Mouse (Mus musculus): ENCODE results near the gene Dusp16. TPM values are rescaled to one million over a fixed set of nuclear protein-coding genes. Genes with fewer than 3 reads are reported as not detected.
"Not testable (repeated sequence)": the region's sequence is repeated elsewhere in the genome, so short reads cannot be mapped to it uniquely, and the experiment has no call there.

Gene Dusp16
- polyA plus RNA-seq, 1 experiment from 2014 or later: 5.3 TPM

DNA sequence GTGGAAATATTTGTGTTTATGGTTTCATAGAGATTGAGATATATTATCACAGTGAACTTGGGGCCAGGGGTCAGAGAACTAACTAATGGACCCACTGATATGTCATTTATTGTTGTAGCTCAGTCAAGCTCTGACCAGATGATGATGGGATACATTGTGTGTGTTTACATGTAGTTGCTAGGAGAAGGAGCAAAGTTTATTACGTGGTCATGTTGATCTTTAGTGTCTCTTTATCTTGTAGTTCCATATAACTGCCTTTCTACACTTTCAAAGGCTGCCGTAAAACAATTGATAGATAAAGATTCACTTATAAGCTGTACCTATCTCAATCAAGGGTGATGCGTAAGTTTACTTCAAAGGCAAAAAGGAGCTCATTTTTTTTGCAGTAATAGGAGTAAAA lies 114.4 kb downstream of the Dusp16 start:
- Histone ChIP-seq H3K36me3 (replicated peaks; ENCODE audit: insufficient read depth, low read length) (no peaks in the 10 kb centered on the region), H3K4me2 (ENCODE audit: low read depth, low read length) (no peak overlapping the region), H3K4me1 (ENCODE audit: insufficient read depth) (0 out of 2 replicates have a peak, but pooled peaks cover 2% of the 10 kb centered on the region), H3K9me3 (ENCODE audit: low read length) (no peaks in the 10 kb centered on the region), H3K9ac (replicated peaks) (no peak overlapping the region), H3K4me3 (ENCODE audit: low read depth, low read length) (no peak overlapping the region), H3K27me3 (ENCODE audit: insufficient read depth, low read length) (no peaks in the 10 kb centered on the region), H3K27ac (ENCODE audit: low read depth) (no peak overlapping the region)
- TF ChIP-seq EP300 (IDR thresholded peaks at IDR 0.05; ENCODE audit: low read depth) (peak; percentile 84), CTCF (IDR thresholded peaks at IDR 0.05; ENCODE audit: low read depth) (no peak)
- peak; percentile 35; the same call in 1 of the 2 replicates for ATAC-seq
- no peak for DNase-seq
- WGBS (ENCODE audit: insufficient replicate concordance): 42% methylated on average over 3 of the region's 3 CpGs

DNA sequence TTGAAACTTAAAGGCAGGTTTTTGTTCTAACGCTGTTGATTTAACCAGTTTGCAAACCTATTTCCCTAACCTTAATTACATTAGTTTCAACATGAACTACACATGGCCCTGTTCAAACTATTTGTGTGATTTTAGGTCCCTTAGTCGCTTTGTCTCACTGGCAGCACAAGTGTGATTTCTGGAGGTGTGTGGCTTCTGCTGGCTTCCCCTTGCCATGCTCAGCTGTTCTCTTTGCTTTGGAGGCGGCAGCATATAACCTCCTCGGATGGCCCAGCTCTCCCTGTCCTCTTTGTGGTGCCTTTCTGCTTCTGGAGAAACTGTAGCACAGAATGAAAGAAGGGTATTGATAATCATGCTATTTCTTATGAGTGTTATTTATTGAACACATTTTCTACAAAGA lies 114.9 kb downstream of the Dusp16 start:
- no peak for ATAC-seq
- H3K36me3 ChIP-seq (replicated peaks; ENCODE audit: insufficient read depth, low read length): no peaks in the 10 kb centered on the region
- 71% methylated on average over 4 of the region's 4 CpGs for WGBS (ENCODE audit: insufficient replicate concordance)
- no peak overlapping the region for H3K27ac ChIP-seq (ENCODE audit: low read depth)
- no peaks in the 10 kb centered on the region for H3K9me3 ChIP-seq (ENCODE audit: low read length)
- DNase-seq: no peak
- H3K9ac ChIP-seq (replicated peaks): no peak overlapping the region
- H3K27me3 ChIP-seq (ENCODE audit: insufficient read depth, low read length): no peaks in the 10 kb centered on the region
- TF ChIP-seq EP300 (IDR thresholded peaks at IDR 0.05; ENCODE audit: low read depth) (no peak), CTCF (IDR thresholded peaks at IDR 0.05; ENCODE audit: low read depth) (no peak)
- no peak overlapping the region for H3K4me3 ChIP-seq (ENCODE audit: low read depth, low read length)
- 0 out of 2 replicates have a peak, but pooled peaks cover 2% of the 10 kb centered on the region for H3K4me1 ChIP-seq (ENCODE audit: insufficient read depth)
- no peak overlapping the region for H3K4me2 ChIP-seq (ENCODE audit: low read depth, low read length)

DNA sequence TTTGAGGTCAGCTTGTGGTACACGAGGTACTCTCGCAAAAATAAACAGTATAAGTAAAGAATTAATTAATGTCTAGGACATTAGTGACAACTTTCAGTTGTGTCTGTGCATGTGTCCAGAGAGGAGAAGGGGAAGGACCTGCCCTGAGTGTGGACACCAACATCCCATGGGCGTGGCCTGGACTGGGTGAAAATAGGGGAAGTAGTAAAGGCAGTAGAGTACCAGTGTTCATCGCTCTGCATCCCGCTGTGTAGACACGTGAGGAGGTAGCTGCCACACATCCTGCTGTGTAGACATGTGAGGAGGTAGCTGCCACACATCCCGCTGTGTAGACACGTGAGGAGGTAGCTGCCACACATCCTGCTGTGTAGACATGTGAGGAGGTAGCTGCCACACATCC lies 118.7 kb downstream of the Dusp16 start:
- not testable (repeated sequence) for H3K9me3 ChIP-seq (ENCODE audit: low read length); H3K4me2 ChIP-seq (ENCODE audit: low read depth, low read length); H3K27ac ChIP-seq (ENCODE audit: low read depth); H3K27me3 ChIP-seq (ENCODE audit: insufficient read depth, low read length); H3K4me3 ChIP-seq (ENCODE audit: low read depth, low read length); H3K9ac ChIP-seq (replicated peaks); H3K36me3 ChIP-seq (replicated peaks; ENCODE audit: insufficient read depth, low read length)
- peak; percentile 40 for DNase-seq
- H3K4me1 ChIP-seq (ENCODE audit: insufficient read depth): peaks cover 15% of the 10 kb centered on the region
- 59% methylated on average over 8 of the region's 8 CpGs for WGBS (ENCODE audit: insufficient replicate concordance)
- peak; percentile 59 for ATAC-seq

DNA sequence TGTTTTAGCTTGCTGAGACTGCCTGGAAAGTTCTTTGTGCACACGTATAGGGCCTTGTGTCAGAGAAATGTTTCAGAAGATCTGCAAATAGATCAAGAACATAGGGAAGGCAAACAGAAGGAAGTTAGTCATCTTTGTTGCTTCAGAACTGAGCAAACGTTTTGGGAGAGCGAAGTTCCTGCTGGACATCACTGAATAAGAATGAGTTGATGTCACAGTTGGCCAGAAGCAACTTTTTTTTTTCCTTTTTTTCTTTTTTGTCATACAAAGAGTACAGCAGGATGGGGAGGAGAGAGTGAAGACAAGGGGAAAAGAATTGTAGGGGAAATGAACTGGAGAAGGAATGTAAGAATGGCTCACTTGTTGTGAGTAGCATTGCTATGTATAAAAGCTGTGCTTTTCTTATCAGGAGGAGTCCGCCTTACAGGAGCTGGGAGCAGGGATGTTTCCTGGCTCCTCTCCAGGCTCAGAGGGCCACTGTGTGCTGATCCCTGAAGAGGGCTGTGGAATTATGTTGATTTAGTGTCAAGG lies 121.5 kb downstream of the Dusp16 start:
- no peaks in the 10 kb centered on the region for H3K27me3 ChIP-seq (ENCODE audit: insufficient read depth, low read length)
- TF ChIP-seq EP300 (IDR thresholded peaks at IDR 0.05; ENCODE audit: low read depth) (no peak), CTCF (IDR thresholded peaks at IDR 0.05; ENCODE audit: low read depth) (no peak)
- no peaks in the 10 kb centered on the region for H3K9me3 ChIP-seq (ENCODE audit: low read length)
- ATAC-seq (no peak), DNase-seq (no peak)
- no peak overlapping the region for H3K4me2 ChIP-seq (ENCODE audit: low read depth, low read length)
- H3K36me3 ChIP-seq (replicated peaks; ENCODE audit: insufficient read depth, low read length): no peaks in the 10 kb centered on the region
- H3K27ac ChIP-seq (ENCODE audit: low read depth): no peak overlapping the region
- WGBS (ENCODE audit: insufficient replicate concordance): 39% methylated on average over 4 of the region's 4 CpGs
- H3K4me3 ChIP-seq (ENCODE audit: low read depth, low read length): no peak overlapping the region
- H3K4me1 ChIP-seq (ENCODE audit: insufficient read depth): peaks cover 12% of the 10 kb centered on the region
- no peak overlapping the region for H3K9ac ChIP-seq (replicated peaks)

DNA sequence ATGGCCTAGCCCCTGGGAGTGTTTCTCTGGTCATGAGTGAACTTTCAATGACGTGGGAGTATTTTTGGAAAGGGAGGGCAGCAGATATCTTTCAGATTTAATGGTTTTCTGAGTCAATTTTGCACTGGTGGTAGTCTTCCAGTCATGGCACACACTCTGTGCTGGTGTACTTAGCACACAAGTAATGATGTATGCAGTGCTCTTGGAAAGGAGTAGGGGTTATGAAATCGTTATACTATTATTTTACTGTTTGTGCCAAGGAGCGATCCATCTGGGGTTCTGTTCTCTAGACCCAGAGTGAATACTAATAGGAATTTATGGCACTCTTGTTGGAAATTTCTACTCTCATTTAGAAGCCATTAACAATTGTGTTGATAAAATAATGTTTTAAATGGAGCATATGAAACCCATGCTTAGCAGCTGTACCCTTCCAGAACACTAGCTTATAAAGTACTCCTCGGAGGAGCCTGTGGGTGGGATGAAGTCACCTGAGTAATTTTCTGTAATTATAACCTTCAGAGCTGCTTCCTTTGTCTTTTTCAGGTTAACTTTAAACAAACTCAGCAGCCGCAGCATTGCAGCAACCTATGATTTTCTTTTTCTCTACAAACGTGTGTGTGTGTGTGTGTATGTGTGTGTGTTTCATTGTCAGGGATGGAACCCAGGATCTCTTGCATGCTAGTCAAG lies 123.1 kb downstream of the Dusp16 start:
- no peak overlapping the region for H3K27ac ChIP-seq (ENCODE audit: low read depth)
- H3K4me2 ChIP-seq (ENCODE audit: low read depth, low read length): no peak overlapping the region
- TF ChIP-seq CTCF (IDR thresholded peaks at IDR 0.05; ENCODE audit: low read depth) (no peak), EP300 (IDR thresholded peaks at IDR 0.05; ENCODE audit: low read depth) (no peak)
- no peak for ATAC-seq
- no peaks in the 10 kb centered on the region for H3K27me3 ChIP-seq (ENCODE audit: insufficient read depth, low read length)
- H3K9me3 ChIP-seq (ENCODE audit: low read length): no peaks in the 10 kb centered on the region
- no peak overlapping the region for H3K9ac ChIP-seq (replicated peaks)
- DNase-seq: no peak
- no peaks in the 10 kb centered on the region for H3K36me3 ChIP-seq (replicated peaks; ENCODE audit: insufficient read depth, low read length)
- peaks cover 16% of the 10 kb centered on the region for H3K4me1 ChIP-seq (ENCODE audit: insufficient read depth)
- H3K4me3 ChIP-seq (ENCODE audit: low read depth, low read length): no peak overlapping the region
- 76% methylated on average over 6 of the region's 6 CpGs for WGBS (ENCODE audit: insufficient replicate concordance)

DNA sequence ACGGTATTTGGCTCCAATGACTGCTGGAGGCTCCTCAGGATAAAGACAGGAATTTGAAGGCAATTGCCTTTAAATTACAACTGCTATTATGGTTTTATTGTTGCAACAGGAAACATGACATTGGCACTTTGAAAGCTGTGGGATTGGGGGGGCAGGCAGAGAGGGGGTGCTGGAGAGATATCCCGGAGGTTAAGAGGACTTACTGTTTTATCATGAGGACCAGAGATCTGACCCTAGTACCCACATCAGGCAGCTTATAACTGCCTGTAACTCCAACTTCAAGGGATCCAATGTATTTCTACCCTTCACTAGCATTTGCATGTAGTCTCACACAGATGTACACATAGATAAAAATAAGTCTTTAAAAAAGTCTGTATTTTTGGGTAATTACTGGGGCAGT lies 123.9 kb downstream of the Dusp16 start:
- ATAC-seq (peak; percentile 23; the same call in 1 of the 2 replicates), DNase-seq (no peak)
- Histone ChIP-seq H3K36me3 (replicated peaks; ENCODE audit: insufficient read depth, low read length) (no peaks in the 10 kb centered on the region), H3K4me2 (ENCODE audit: low read depth, low read length) (no peak overlapping the region; the same call in 1 of the 2 replicates), H3K4me1 (ENCODE audit: insufficient read depth) (peaks cover 20% of the 10 kb centered on the region), H3K4me3 (ENCODE audit: low read depth, low read length) (no peak overlapping the region), H3K9ac (replicated peaks) (no peak overlapping the region), H3K27ac (ENCODE audit: low read depth) (no peak overlapping the region), H3K27me3 (ENCODE audit: insufficient read depth, low read length) (no peaks in the 10 kb centered on the region), H3K9me3 (ENCODE audit: low read length) (no peaks in the 10 kb centered on the region)
- TF ChIP-seq CTCF (IDR thresholded peaks at IDR 0.05; ENCODE audit: low read depth) (no peak), EP300 (IDR thresholded peaks at IDR 0.05; ENCODE audit: low read depth) (peak; percentile 68; the same call in 1 of the 2 replicates)
- WGBS (ENCODE audit: insufficient replicate concordance): 49% methylated on average over 2 of the region's 2 CpGs

All from liver, postnatal 0 days (tissue).